Mouse (Mus musculus) hindbrain, embryonic 15.5 days (tissue): ENCODE data around the gene Ntm. TPM values are rescaled to one million over a fixed set of nuclear protein-coding genes. Genes with fewer than 3 reads are reported as not detected.

Experiments
- ATAC-seq: fragments of 200-750 bp; cut with Nextera tagmentation; 2 replicates; pipeline ENCODE4 v1.8.0; 2017; ENCODE audit warnings: low read depth, moderate number of reproducible peaks, moderate TSS enrichment; ENCODE audit not compliant: low FRiP score
- H3K27ac ChIP-seq: fragments of 300-500 bp; sonication (generic); replicated peaks from 2 replicates; pipeline ENCODE4 v1.5.1; 2015; ENCODE audit warnings: mild to moderate bottlenecking, inconsistent platforms
- H3K27me3 ChIP-seq: fragments of 300-500 bp; sonication (generic); 2 replicates; pipeline ENCODE4 v1.6.1; 2015; ENCODE audit warnings: control low read depth, inconsistent platforms
- H3K36me3 ChIP-seq: fragments of 300-500 bp; sonication (generic); 2 replicates; pipeline ENCODE4 v1.6.1; 2015; ENCODE audit warnings: control low read depth, inconsistent platforms
- H3K4me1 ChIP-seq: fragments of 300-500 bp; sonication (generic); replicated peaks from 2 replicates; pipeline ENCODE4 v1.6.1; 2015; ENCODE audit warnings: control low read depth, inconsistent platforms
- H3K4me2 ChIP-seq: fragments of 300-500 bp; sonication (generic); 2 replicates; pipeline ENCODE4 v1.6.1; 2015; ENCODE audit warnings: moderate library complexity, mild to moderate bottlenecking, inconsistent platforms
- H3K4me3 ChIP-seq: fragments of 300-500 bp; sonication (generic); 2 replicates; pipeline ENCODE4 v1.5.1; 2015; ENCODE audit warnings: mild to moderate bottlenecking, inconsistent platforms
- H3K9ac ChIP-seq: fragments of 300-500 bp; sonication (generic); 2 replicates; pipeline ENCODE4 v1.6.1; 2015; ENCODE audit warnings: inconsistent platforms
- H3K9me3 ChIP-seq: fragments of 300-500 bp; sonication (generic); 2 replicates; pipeline ENCODE4 v1.6.1; 2016; ENCODE audit warnings: control low read depth, inconsistent platforms
- WGBS: fragments of 180-500 bp; shearing (Covaris S2); methylation state at CpG from one replicate; pipeline ENCODE4 v1.1.7; 2015; 5-methylcytosine and 5-hydroxymethylcytosine counted together
- polyA plus RNA-seq: library from polyadenylated mRNA; unstranded; fragments of >200 nt; fragmentation: Nextera tagmentation; extraction: Ambion mirVana; gene quantifications from 2 replicates; pipeline ENCODE4 v1.2.1, GENCODE M21; 2015

The Ntm gene
- polyA plus RNA-seq, 1 experiment from 2014 or later: 250 TPM

DNA sequence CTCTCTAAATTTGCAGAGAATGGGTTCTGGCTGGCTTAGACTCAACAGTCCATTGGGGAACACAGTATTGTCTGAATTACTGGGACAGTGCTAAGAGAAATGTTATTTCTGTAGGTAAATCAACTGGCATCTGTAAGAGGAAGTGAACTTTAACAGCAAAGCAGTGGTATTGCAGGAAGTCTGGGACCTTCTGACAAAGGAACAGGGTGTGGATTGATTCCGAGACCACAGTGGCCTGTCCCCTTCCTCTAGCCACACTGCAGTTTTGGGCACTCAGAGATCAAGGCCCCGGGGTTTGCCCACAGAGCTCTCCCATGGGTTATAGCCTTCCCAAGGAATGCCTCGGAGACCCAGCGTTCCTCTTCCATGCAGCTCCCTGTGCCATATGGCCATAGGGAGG lies 172.9 kb downstream of the Ntm start:
- Histone ChIP-seq H3K9me3 (no peaks in the 10 kb centered on the region), H3K27ac (no peak overlapping the region), H3K4me3 (no peak overlapping the region), H3K4me1 (no peaks in the 10 kb centered on the region), H3K9ac (no peak overlapping the region), H3K4me2 (no peak overlapping the region), H3K27me3 (no peaks in the 10 kb centered on the region), H3K36me3 (no peaks in the 10 kb centered on the region)
- no peak for ATAC-seq
- WGBS: 80% methylated on average over 4 of the region's 4 CpGs

GRCm38 (mm10) chr9:29788855-29789254 lies 174.1 kb downstream of the Ntm start:
- H3K9me3 ChIP-seq: no peaks in the 10 kb centered on the region
- 87% methylated on average over 9 of the region's 9 CpGs for WGBS
- no peaks in the 10 kb centered on the region for H3K36me3 ChIP-seq
- H3K27me3 ChIP-seq: no peaks in the 10 kb centered on the region
- H3K9ac ChIP-seq: no peak overlapping the region
- H3K4me2 ChIP-seq: no peak overlapping the region
- no peak overlapping the region for H3K4me3 ChIP-seq
- no peak overlapping the region for H3K27ac ChIP-seq
- no peaks in the 10 kb centered on the region for H3K4me1 ChIP-seq
- ATAC-seq: no peak

GRCm38 (mm10) chr9:29787408-29787807 lies 175.5 kb downstream of the Ntm start:
- H3K9me3 ChIP-seq: no peaks in the 10 kb centered on the region
- H3K9ac ChIP-seq: no peak overlapping the region
- H3K36me3 ChIP-seq: no peaks in the 10 kb centered on the region
- H3K27ac ChIP-seq: no peak overlapping the region
- H3K4me3 ChIP-seq: no peak overlapping the region
- H3K4me1 ChIP-seq: no peaks in the 10 kb centered on the region
- H3K4me2 ChIP-seq: no peak overlapping the region
- H3K27me3 ChIP-seq: no peaks in the 10 kb centered on the region
- 83% methylated on average over 4 of the region's 4 CpGs for WGBS
- ATAC-seq: no peak

- Histone ChIP-seq H3K4me2 (no peak overlapping the region), H3K9me3 (no peaks in the 10 kb centered on the region), H3K27me3 (no peaks in the 10 kb centered on the region), H3K4me1 (no peaks in the 10 kb centered on the region), H3K36me3 (no peaks in the 10 kb centered on the region), H3K9ac (no peak overlapping the region), H3K4me3 (no peak overlapping the region), H3K27ac (no peak overlapping the region)
- ATAC-seq: no peak
- WGBS: 83% methylated on average over 4 of the region's 4 CpGs
Measured at GRCm38 (mm10) chr9:29782697-29783096, 180.2 kb downstream of the Ntm start.

DNA sequence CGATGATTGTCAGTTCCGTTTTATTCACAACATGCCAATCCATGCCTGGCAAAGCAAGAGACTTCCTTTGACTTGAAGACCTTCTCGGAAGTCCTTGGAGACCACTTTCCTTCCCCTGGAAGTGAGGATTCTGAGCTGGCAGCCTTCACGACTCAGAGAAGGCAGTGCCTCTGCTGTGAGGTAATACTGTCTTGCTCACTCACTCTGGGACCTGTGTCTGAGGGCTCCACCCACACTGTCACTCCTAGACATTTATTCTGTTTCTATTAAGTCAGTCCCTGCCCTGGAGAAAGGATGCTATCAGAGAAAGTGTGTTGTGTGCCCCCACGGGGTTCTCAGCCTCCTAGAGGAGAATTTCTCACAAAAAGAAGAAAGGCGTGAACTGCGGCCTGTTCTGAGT lies 183.2 kb downstream of the Ntm start:
- no peaks in the 10 kb centered on the region for H3K4me1 ChIP-seq
- H3K4me3 ChIP-seq: no peak overlapping the region
- H3K9me3 ChIP-seq: no peaks in the 10 kb centered on the region
- H3K4me2 ChIP-seq: no peak overlapping the region
- H3K36me3 ChIP-seq: no peaks in the 10 kb centered on the region
- 84% methylated on average over 7 of the region's 7 CpGs for WGBS
- no peaks in the 10 kb centered on the region for H3K27me3 ChIP-seq
- no peak for ATAC-seq
- no peak overlapping the region for H3K27ac ChIP-seq
- no peak overlapping the region for H3K9ac ChIP-seq

- no peaks in the 10 kb centered on the region for H3K36me3 ChIP-seq
- no peaks in the 10 kb centered on the region for H3K27me3 ChIP-seq
- no peak overlapping the region for H3K4me3 ChIP-seq
- H3K9ac ChIP-seq: no peak overlapping the region
- no peaks in the 10 kb centered on the region for H3K9me3 ChIP-seq
- no peak overlapping the region for H3K27ac ChIP-seq
- no peak overlapping the region for H3K4me2 ChIP-seq
- peaks cover 14% of the 10 kb centered on the region for H3K4me1 ChIP-seq
- 94% methylated on average over 3 of the region's 3 CpGs for whole genome bisulfite sequencing
- ATAC-seq: no peak
Measured at GRCm38 (mm10) chr9:29776951-29777350, 186.0 kb downstream of the Ntm start.

- H3K9me3 ChIP-seq: no peaks in the 10 kb centered on the region
- no peak overlapping the region for H3K27ac ChIP-seq
- no peak overlapping the region for H3K9ac ChIP-seq
- H3K4me2 ChIP-seq: no peak overlapping the region
- 87% methylated on average over 4 of the region's 4 CpGs for WGBS
- no peaks in the 10 kb centered on the region for H3K36me3 ChIP-seq
- ATAC-seq: no peak
- peaks cover 18% of the 10 kb centered on the region for H3K4me1 ChIP-seq
- H3K27me3 ChIP-seq: no peaks in the 10 kb centered on the region
- no peak overlapping the region for H3K4me3 ChIP-seq
Measured at GRCm38 (mm10) chr9:29776542-29776941, 186.4 kb downstream of the Ntm start.

GRCm38 (mm10) chr9:29776030-29776429 lies 186.9 kb downstream of the Ntm start:
- no peaks in the 10 kb centered on the region for H3K9me3 ChIP-seq
- no peak overlapping the region for H3K4me2 ChIP-seq
- H3K4me1 ChIP-seq: peaks cover 23% of the 10 kb centered on the region
- WGBS: 92% methylated on average over 4 of the region's 4 CpGs
- ATAC-seq: no peak
- no peak overlapping the region for H3K27ac ChIP-seq
- H3K36me3 ChIP-seq: no peaks in the 10 kb centered on the region
- no peak overlapping the region for H3K9ac ChIP-seq
- no peak overlapping the region for H3K4me3 ChIP-seq
- H3K27me3 ChIP-seq: no peaks in the 10 kb centered on the region

DNA sequence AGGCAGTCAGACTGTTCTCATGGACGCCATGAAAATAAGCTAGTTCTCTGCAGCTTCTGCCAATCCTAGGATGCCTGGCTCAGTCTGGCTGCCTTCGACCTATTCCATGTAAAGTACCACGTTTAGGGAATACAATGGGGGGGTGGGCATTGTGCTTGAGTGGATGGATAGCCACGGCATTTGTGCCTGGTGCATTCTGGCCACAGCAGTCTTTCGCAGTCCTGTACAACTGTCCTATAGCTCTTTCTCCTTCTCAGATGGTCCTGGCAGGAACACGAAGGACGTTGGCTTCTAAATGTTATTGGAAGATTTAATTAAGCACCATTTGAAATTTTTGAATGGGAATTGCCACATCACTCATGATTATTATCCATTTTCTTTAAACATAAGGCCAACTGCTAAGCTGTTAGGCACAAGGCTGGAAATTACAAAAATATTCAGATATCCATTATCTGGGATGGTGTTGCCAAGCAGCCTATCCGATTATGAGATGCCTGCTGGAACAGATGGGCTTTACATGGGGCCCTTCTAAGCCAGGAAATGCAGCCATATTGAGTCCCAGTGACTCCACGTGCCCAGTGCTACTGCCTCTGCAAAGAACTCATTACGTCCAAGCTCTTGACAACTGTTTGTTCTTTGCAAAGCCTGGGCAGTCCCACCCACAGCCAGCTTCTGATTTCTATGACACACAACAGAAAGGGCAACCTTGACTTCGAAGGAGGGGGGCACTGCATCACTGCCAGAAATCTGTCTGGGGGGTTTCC lies 190.1 kb downstream of the Ntm start:
- peak; percentile 77 for ATAC-seq
- Histone ChIP-seq H3K9me3 (no peaks in the 10 kb centered on the region), H3K36me3 (no peaks in the 10 kb centered on the region), H3K4me1 (peaks cover 38% of the 10 kb centered on the region), H3K4me3 (no peak overlapping the region), H3K4me2 (no peak overlapping the region), H3K27me3 (no peaks in the 10 kb centered on the region), H3K9ac (no peak overlapping the region), H3K27ac (peak overlapping the region; percentile 43; the same call in 1 of the 2 replicates)
- 47% methylated on average over 11 of the region's 11 CpGs for WGBS

- H3K9me3 ChIP-seq: no peaks in the 10 kb centered on the region
- no peak overlapping the region for H3K4me2 ChIP-seq
- H3K4me3 ChIP-seq: no peak overlapping the region
- H3K36me3 ChIP-seq: no peaks in the 10 kb centered on the region
- WGBS: 34% methylated on average over 5 of the region's 5 CpGs
- no peaks in the 10 kb centered on the region for H3K27me3 ChIP-seq
- H3K27ac ChIP-seq: 0 out of 2 replicates have a peak overlapping the region, but pooled peaks have one; percentile 14
- H3K9ac ChIP-seq: no peak overlapping the region
- H3K4me1 ChIP-seq: peaks cover 44% of the 10 kb centered on the region
- ATAC-seq: no peak
Measured at GRCm38 (mm10) chr9:29771870-29772269, 191.1 kb downstream of the Ntm start.

DNA sequence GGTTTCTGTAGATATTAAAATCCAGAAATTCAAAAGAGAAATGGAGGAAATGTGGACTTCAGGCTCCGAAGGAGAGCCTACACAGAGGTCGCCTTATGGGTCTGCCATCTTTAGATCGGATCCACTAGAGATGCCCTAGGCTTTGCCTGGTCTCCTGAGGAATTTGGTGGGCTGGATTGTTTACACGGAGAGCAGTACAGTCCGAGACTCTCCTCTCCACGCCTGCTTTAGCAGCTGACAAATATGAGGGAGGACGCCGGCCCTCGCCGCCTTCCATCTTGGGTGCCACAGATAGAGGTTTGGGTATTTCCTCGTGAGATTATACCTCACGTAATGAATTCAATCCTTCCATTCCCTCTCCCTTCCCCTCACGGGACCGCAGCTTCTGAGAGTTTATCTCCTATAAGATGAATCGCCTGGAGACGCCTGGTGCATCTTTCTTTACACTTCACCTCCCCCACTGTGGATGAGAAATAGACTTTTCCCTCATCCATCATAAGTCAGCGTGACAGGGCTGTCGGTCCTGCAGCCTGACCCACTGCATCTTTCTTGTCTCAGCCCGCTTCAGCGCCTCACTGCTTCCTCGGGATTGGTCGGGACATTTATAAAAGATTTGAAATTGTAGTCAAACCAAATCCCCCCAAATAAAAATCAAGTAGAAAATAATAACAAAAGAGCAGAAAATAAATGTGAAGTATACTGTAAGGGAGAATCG lies 191.7 kb downstream of the Ntm start:
- Histone ChIP-seq H3K4me1 (peaks cover 50% of the 10 kb centered on the region), H3K27me3 (no peaks in the 10 kb centered on the region), H3K4me2 (peak overlapping the region; percentile 17; the same call in 1 of the 2 replicates), H3K9ac (no peak overlapping the region), H3K4me3 (no peak overlapping the region), H3K36me3 (no peaks in the 10 kb centered on the region), H3K27ac (no peak overlapping the region; the same call in 1 of the 2 replicates), H3K9me3 (no peaks in the 10 kb centered on the region)
- no peak for ATAC-seq
- 57% methylated on average over 23 of the region's 23 CpGs for WGBS

DNA sequence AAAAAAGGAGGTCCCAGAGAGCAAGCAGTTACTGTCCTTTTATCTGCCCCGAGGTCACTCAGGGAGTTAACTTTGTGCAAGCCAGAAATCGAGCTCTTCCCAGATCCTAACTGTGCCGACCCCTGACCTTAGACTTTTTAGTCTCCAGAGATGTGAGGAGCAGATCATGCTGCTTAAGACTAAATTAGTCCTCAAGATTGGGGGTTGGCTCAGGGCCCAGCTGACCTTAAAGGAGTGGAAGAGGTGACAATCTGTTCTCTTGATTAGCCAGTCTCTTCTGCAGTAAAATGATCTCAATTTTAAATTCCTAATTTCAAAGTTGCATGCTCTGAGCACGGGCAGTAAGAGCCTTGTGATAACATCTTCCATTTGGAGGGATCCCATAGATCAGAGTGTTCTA lies 193.6 kb downstream of the Ntm start:
- Histone ChIP-seq H3K4me3 (no peak overlapping the region), H3K4me1 (peaks cover 56% of the 10 kb centered on the region), H3K9me3 (no peaks in the 10 kb centered on the region), H3K9ac (no peak overlapping the region), H3K27ac (no peak overlapping the region), H3K4me2 (no peak overlapping the region), H3K27me3 (no peaks in the 10 kb centered on the region), H3K36me3 (no peaks in the 10 kb centered on the region)
- ATAC-seq: no peak
- WGBS: 59% methylated on average over 4 of the region's 4 CpGs
